Mouse (Mus musculus) lung, postnatal 0 days (tissue): ENCODE results near the gene Dcst2. TPM values are rescaled to one million over a fixed set of nuclear protein-coding genes. Genes with fewer than 3 reads are reported as not detected.

Experiments used
- ATAC-seq: fragments of 200-750 bp; cut with Nextera tagmentation; 2 replicates; pipeline ENCODE4 v1.8.0; 2017; ENCODE audit warnings: moderate library complexity
- DNase-seq: peaks from one replicate; pipeline ENCODE4 v3.0.0-alpha.2; 2016; ENCODE audit warnings: low spot score
- H3K27ac ChIP-seq: fragments of 300-500 bp; sonication (generic); 2 replicates; pipeline ENCODE4 v1.5.1; 2014; ENCODE audit warnings: antibody characterized with exemption, mild to moderate bottlenecking, low read length, mixed read lengths
- H3K27me3 ChIP-seq: fragments of 300-500 bp; sonication (generic); replicated peaks from 2 replicates; pipeline ENCODE4 v1.6.1; 2014; ENCODE audit warnings: low read length, mixed read lengths; ENCODE audit not compliant: insufficient read depth
- H3K36me3 ChIP-seq: fragments of 300-500 bp; sonication (generic); 2 replicates; pipeline ENCODE4 v1.6.1; 2014; ENCODE audit warnings: low read length, mixed read lengths; ENCODE audit not compliant: insufficient read depth
- H3K4me1 ChIP-seq: fragments of 300-500 bp; sonication (generic); 2 replicates; pipeline ENCODE4 v1.6.1; 2014; ENCODE audit warnings: antibody characterized with exemption, low read depth, low read length, mixed read lengths; ENCODE audit not compliant: insufficient read depth
- H3K4me2 ChIP-seq: fragments of 300-500 bp; sonication (generic); replicated peaks from 2 replicates; pipeline ENCODE4 v1.6.1; 2014; ENCODE audit warnings: low read depth, mild to moderate bottlenecking, low read length, moderate library complexity, mixed read lengths
- H3K4me3 ChIP-seq: fragments of 300-500 bp; sonication (generic); 2 replicates; pipeline ENCODE4 v1.5.1; 2014; ENCODE audit warnings: low read depth, low read length
- H3K9ac ChIP-seq: fragments of 300-500 bp; sonication (generic); replicated peaks from 2 replicates; pipeline ENCODE4 v1.6.1; 2014; ENCODE audit warnings: low read depth, mild to moderate bottlenecking
- H3K9me3 ChIP-seq: fragments of 300-500 bp; sonication (generic); 2 replicates; pipeline ENCODE4 v1.6.1; 2016; ENCODE audit warnings: low read length, mixed read lengths
- CTCF ChIP-seq: IDR thresholded peaks from 2 replicates; pipeline ENCODE4 v1.5.1; 2016; ENCODE audit warnings: antibody characterized with exemption, mild to moderate bottlenecking
- EP300 ChIP-seq: IDR thresholded peaks from 2 replicates; pipeline ENCODE4 v1.6.1; 2016; ENCODE audit warnings: antibody characterized with exemption, mild to moderate bottlenecking, control low read depth
- WGBS: fragments of 180-500 bp; shearing (Covaris S2); extraction: QIAGEN DNeasy Blood & Tissue Kit; methylation state at CpG from one replicate; pipeline ENCODE4 v1.1.7; 2014; 5-methylcytosine and 5-hydroxymethylcytosine counted together
- polyA plus RNA-seq: library from polyadenylated mRNA; unstranded; fragments of >200 nt; fragmentation: Nextera tagmentation; extraction: Ambion mirVana; gene quantifications from 2 replicates; pipeline ENCODE4 v1.2.1, GENCODE M21; 2015

The Dcst2 gene
- 0.16 and 0.25 TPM in 2 replicates for polyA plus RNA-seq

DNA sequence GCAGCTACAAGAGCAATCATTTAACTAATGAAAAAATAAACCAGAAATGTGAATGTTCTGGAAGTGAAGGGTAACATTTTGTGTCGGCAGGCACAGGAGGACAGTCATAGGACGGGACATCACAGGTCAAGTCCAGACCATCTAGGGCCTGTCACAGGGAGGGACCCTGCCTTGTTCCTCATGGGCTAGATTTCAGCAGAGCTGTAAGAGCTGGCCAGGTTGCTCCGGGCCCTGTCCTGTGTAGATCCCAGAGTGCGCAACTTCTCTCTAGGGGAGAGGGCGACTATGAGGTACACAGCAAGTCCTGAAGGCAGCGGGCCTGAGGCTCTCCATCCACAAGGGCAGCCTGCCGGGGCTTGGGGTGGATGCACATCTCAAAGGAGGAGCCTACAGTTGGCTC is at the start of gene Dcst2:
Gene Dcst2 (plus strand): TSS at position 301 of the 400 bp plus-strand sequence.
- no peak for DNase-seq
- Histone ChIP-seq H3K4me3 (no peak within 1 kb of the TSS), H3K4me1 (no peaks in the 10 kb centered on the region), H3K27me3 (no peaks in the 10 kb centered on the region), H3K9me3 (no peaks in the 10 kb centered on the region), H3K36me3 (no peaks in the 10 kb centered on the region), H3K9ac (no peak within 1 kb of the TSS), H3K27ac (no peak within 1 kb of the TSS), H3K4me2 (no peak within 1 kb of the TSS)
- TF ChIP-seq CTCF (no peak), EP300 (no peak)
- no peak for ATAC-seq
- WGBS = 84% methylated on average over 7 of the region's 7 CpGs

DNA sequence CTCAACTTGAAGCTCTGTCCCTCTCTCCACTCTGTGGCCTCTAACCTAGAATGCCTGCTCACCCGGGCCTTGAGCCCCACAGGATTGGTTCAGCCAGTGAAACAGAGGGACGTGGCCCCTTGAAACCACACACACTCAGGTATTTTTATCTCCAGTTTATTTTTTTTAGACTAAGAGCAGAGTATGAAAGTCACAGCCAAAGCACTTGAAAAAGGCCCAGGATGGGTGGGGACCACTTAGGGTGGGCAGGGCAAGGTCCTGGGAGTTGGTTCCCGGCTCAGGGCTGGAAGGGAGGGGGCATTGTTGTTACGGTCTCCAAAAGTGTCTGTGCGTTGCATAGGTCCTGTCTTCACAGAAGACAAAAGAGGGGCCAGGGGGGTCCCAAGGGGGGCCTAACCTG is 47.4 kb upstream of the Dcst2 start:
- 33% methylated on average over 5 of the region's 5 CpGs for WGBS
- DNase-seq (peak; percentile 86), ATAC-seq (peak; percentile 83)
- H3K4me3 ChIP-seq = no peak overlapping the region
- no peak overlapping the region for H3K9ac ChIP-seq
- H3K9me3 ChIP-seq = no peaks in the 10 kb centered on the region
- H3K4me2 ChIP-seq = peak overlapping the region; percentile 61
- TF ChIP-seq CTCF (no peak), EP300 (no peak; the same call in 1 of the 2 replicates)
- peaks cover 17% of the 10 kb centered on the region for H3K4me1 ChIP-seq
- H3K27ac ChIP-seq = peak overlapping the region; percentile 89
- H3K36me3 ChIP-seq = no peaks in the 10 kb centered on the region
- H3K27me3 ChIP-seq = peaks cover 17% of the 10 kb centered on the region

- Histone ChIP-seq H3K9ac (no peak overlapping the region), H3K36me3 (no peaks in the 10 kb centered on the region), H3K27ac (peak overlapping the region; percentile 89), H3K4me1 (peaks cover 21% of the 10 kb centered on the region), H3K4me2 (peak overlapping the region; percentile 61), H3K9me3 (no peaks in the 10 kb centered on the region), H3K27me3 (peaks cover 21% of the 10 kb centered on the region), H3K4me3 (peak overlapping the region; percentile 26; the same call in 1 of the 2 replicates)
- ATAC-seq = peak; percentile 70
- TF ChIP-seq EP300 (no peak), CTCF (no peak)
- DNase-seq = peak; percentile 74
- WGBS = 28% methylated on average over 2 of the region's 2 CpGs
These were observed 47.0 kb upstream of the Dcst2 start for GRCm38 (mm10) chr3:89314791-89315190.

DNA sequence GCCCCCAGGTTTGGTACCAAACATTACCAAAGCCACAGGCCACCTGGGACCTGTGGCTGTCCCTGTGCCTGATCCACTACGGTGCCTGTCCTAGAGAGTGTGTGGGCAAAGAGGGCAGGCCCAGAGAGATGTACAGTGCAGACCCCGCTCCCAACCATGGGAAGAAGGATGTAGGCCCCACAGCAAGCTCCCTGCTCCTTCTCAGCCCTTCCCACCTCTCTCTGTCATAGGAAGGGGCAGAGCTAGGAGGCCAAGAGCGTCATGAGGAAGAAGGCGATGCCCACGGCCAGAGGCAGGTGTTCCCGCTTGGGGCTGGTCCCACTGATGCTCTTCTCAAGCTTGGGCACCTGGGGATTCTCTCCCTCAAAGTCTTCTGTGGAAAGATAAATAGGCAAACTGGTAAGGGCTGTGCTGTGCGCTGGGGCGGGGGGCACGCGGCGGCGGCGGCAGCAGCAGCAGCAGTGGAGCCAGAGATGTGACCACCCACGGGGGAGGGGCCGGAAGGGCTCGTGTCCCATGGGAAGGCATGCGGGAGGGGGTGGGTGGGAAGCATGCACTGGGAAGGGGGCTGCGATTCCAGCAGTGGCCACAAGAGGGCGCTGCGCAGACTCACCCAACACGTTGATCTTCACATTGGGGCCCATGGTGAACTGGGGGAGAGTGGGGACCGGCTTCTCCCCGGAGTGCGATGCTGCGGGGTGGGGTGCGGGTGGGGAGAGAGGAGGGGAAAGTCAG is 46.4 kb upstream of the Dcst2 start:
- TF ChIP-seq CTCF (peak; percentile 95), EP300 (no peak)
- Histone ChIP-seq H3K27me3 (peaks cover 24% of the 10 kb centered on the region), H3K9me3 (no peaks in the 10 kb centered on the region), H3K36me3 (no peaks in the 10 kb centered on the region), H3K4me2 (peak overlapping the region; percentile 61), H3K4me1 (peaks cover 23% of the 10 kb centered on the region), H3K27ac (peak overlapping the region; percentile 89), H3K9ac (no peak overlapping the region), H3K4me3 (peak overlapping the region; percentile 26)
- 8% methylated on average over 16 of the region's 26 CpGs for WGBS
- DNase-seq (peak; percentile 80), ATAC-seq (peak; percentile 58)

DNA sequence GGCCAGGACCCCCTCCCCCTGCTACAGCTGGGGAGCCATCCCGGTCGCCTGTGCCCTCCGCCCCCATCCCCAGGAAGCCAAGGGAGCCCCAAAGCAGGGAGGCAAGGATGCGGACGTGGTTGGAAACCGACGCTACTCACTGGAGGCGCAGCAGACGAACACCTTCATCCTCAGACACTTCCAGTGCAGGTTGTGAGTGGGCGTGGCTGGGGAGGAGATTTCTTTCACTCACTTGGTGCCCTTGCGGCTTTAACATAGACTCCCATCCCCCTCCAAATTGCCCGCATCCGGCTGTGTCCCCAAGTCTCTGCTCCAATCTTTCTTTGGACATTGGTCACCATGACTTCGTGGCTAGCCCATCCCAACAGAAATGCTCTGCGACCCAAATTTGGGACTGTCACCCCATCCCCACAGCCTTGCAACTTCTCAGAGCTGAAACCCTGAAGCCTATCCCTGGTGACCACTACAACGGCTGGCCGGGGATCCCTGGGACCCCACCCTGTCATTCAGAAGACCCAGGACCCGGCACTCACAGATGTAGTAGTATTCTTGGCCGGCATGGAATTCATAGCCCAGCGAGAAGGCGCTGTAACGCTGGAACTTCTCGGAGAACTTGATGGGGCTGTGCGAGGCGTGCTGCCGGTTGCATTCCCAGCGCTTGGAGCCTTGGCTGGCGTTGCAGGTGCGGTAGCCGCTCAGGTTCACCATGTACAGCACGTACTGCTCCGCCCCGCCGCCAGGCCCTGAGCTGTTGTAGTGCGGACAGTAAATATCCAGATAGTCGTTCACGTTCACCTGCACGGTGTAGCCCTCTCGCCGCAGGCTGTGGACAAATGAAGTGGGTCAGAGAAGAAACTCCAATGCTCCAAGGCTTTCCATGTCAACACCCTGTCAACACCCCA is 45.6 kb upstream of the Dcst2 start:
- no peak for DNase-seq

GRCm38 (mm10) chr3:89316833-89317232 is 44.9 kb upstream of the Dcst2 start:
- Histone ChIP-seq H3K9ac (no peak overlapping the region), H3K36me3 (no peaks in the 10 kb centered on the region), H3K4me2 (peak overlapping the region; percentile 61), H3K4me3 (0 out of 2 replicates have a peak overlapping the region, but pooled peaks have one; percentile 23), H3K27me3 (peaks cover 35% of the 10 kb centered on the region), H3K9me3 (no peaks in the 10 kb centered on the region), H3K4me1 (peaks cover 36% of the 10 kb centered on the region), H3K27ac (peak overlapping the region; percentile 89)
- 2% methylated on average over 4 of the region's 4 CpGs for WGBS
- peak; percentile 97 for TF ChIP-seq CTCF
- TF ChIP-seq EP300 = no peak
- DNase-seq (peak; percentile 92), ATAC-seq (peak; percentile 22)

More for the DNA sequence above, 45.6 kb upstream of the Dcst2 start:
- TF ChIP-seq CTCF (no peak), EP300 (no peak)
- peak overlapping the region; percentile 89 for H3K27ac ChIP-seq
- no peak overlapping the region; the same call in 1 of the 2 replicates for H3K9ac ChIP-seq
- 8% methylated on average over 40 of the region's 40 CpGs for WGBS
- no peaks in the 10 kb centered on the region for H3K36me3 ChIP-seq
- H3K4me2 ChIP-seq = peak overlapping the region; percentile 61
- peaks cover 32% of the 10 kb centered on the region for H3K27me3 ChIP-seq
- peaks cover 32% of the 10 kb centered on the region for H3K4me1 ChIP-seq
- no peaks in the 10 kb centered on the region for H3K9me3 ChIP-seq
- no peak for ATAC-seq
- peak overlapping the region; percentile 23 for H3K4me3 ChIP-seq
